Mouse (Mus musculus): ENCODE data around the gene Npvf.

The Npvf gene

GRCm38 (mm10) chr6:50654356-50654755 is at the start of gene Npvf:
Gene Npvf, minus strand, starts transcription at chr6:50654439.
- DNase-seq (ENCODE audit: low spot score) = no peak

GRCm38 (mm10) chr6:50689121-50689815 is 35.0 kb upstream of the Npvf start:
- DNase-seq (ENCODE audit: low spot score) = no peak

GRCm38 (mm10) chr6:50684646-50685415 is 30.6 kb upstream of the Npvf start:
- no peak for DNase-seq (ENCODE audit: low spot score)

- no peak for DNase-seq (ENCODE audit: low spot score)
Observed at GRCm38 (mm10) chr6:50681491-50681890, 27.3 kb upstream of the Npvf start.

- no peak for DNase-seq (ENCODE audit: low spot score)
Observed at GRCm38 (mm10) chr6:50680224-50681215, 26.3 kb upstream of the Npvf start.

GRCm38 (mm10) chr6:50679486-50679828 is 25.2 kb upstream of the Npvf start:
- no peak for DNase-seq (ENCODE audit: low spot score)

GRCm38 (mm10) chr6:50678826-50679485 is 24.7 kb upstream of the Npvf start:
- peak; percentile 37 for DNase-seq (ENCODE audit: low spot score)

GRCm38 (mm10) chr6:50671191-50671590 is 17.0 kb upstream of the Npvf start:
- DNase-seq (ENCODE audit: low spot score) = no peak

GRCm38 (mm10) chr6:50666937-50667336 is 12.7 kb upstream of the Npvf start:
- DNase-seq (ENCODE audit: low spot score) = no peak

- no peak for DNase-seq (ENCODE audit: low spot score)
Observed at GRCm38 (mm10) chr6:50665020-50665419, 10.8 kb upstream of the Npvf start.

- no peak for DNase-seq (ENCODE audit: low spot score)
Observed at GRCm38 (mm10) chr6:50664193-50664592, 10.0 kb upstream of the Npvf start.

GRCm38 (mm10) chr6:50662925-50663583 is 8.8 kb upstream of the Npvf start:
- no peak for DNase-seq (ENCODE audit: low spot score)

- no peak for DNase-seq (ENCODE audit: low spot score)
Observed at GRCm38 (mm10) chr6:50661729-50662128, 7.5 kb upstream of the Npvf start.

- DNase-seq (ENCODE audit: low spot score) = no peak
Observed at GRCm38 (mm10) chr6:50658466-50658865, 4.2 kb upstream of the Npvf start.

GRCm38 (mm10) chr6:50658018-50658417 is 3.8 kb upstream of the Npvf start:
- no peak for DNase-seq (ENCODE audit: low spot score)

- no peak for DNase-seq (ENCODE audit: low spot score)
Observed at GRCm38 (mm10) chr6:50656426-50656825, 2.2 kb upstream of the Npvf start.

- no peak for DNase-seq (ENCODE audit: low spot score)
Observed at GRCm38 (mm10) chr6:50655925-50656324, 1.7 kb upstream of the Npvf start.

- no peak for DNase-seq (ENCODE audit: low spot score)
Observed at GRCm38 (mm10) chr6:50647656-50648055, 6.6 kb downstream of the Npvf start.

GRCm38 (mm10) chr6:50646659-50647058 is 7.6 kb downstream of the Npvf start:
- DNase-seq (ENCODE audit: low spot score) = no peak

- DNase-seq (ENCODE audit: low spot score) = no peak
Observed at GRCm38 (mm10) chr6:50644701-50645100, 9.5 kb downstream of the Npvf start.

GRCm38 (mm10) chr6:50641898-50642297 is 12.3 kb downstream of the Npvf start:
- no peak for DNase-seq (ENCODE audit: low spot score)

All from testis, postnatal 14 days (tissue).